Mouse (Mus musculus): ENCODE data around the gene Epha7. TPM values are rescaled to one million over a fixed set of nuclear protein-coding genes. Genes with fewer than 3 reads are reported as not detected.

The Epha7 gene
- polyA plus RNA-seq, 1 experiment from 2014 or later: 47.0 TPM

GRCm38 (mm10) chr4:28906985-28907384 lies 94.1 kb downstream of the Epha7 start:
- no peaks in the 10 kb centered on the region for H3K4me1 ChIP-seq
- H3K36me3 ChIP-seq: no peaks in the 10 kb centered on the region
- 91% methylated on average over 2 of the region's 2 CpGs for WGBS
- no peak for ATAC-seq (ENCODE audit: borderline replicate concordance, extremely low read depth, low FRiP score, low TSS enrichment)
- H3K9me3 ChIP-seq: no peaks in the 10 kb centered on the region
- H3K27ac ChIP-seq: no peak overlapping the region
- no peak overlapping the region for H3K4me3 ChIP-seq
- H3K27me3 ChIP-seq: no peaks in the 10 kb centered on the region
- H3K4me2 ChIP-seq: no peak overlapping the region
- H3K9ac ChIP-seq: no peak overlapping the region

GRCm38 (mm10) chr4:28910127-28910526 lies 97.2 kb downstream of the Epha7 start:
- Histone ChIP-seq H3K9me3 (no peaks in the 10 kb centered on the region), H3K9ac (no peak overlapping the region), H3K27me3 (no peaks in the 10 kb centered on the region), H3K4me3 (no peak overlapping the region), H3K27ac (no peak overlapping the region), H3K4me1 (no peaks in the 10 kb centered on the region), H3K4me2 (no peak overlapping the region), H3K36me3 (no peaks in the 10 kb centered on the region)
- WGBS: 79% methylated on average over 4 of the region's 4 CpGs
- ATAC-seq (ENCODE audit: borderline replicate concordance, extremely low read depth, low FRiP score, low TSS enrichment): no peak

- 73% methylated on average over 2 of the region's 2 CpGs for WGBS
- Histone ChIP-seq H3K9ac (no peak overlapping the region), H3K9me3 (no peaks in the 10 kb centered on the region), H3K27ac (no peak overlapping the region), H3K4me3 (no peak overlapping the region), H3K4me2 (no peak overlapping the region), H3K36me3 (no peaks in the 10 kb centered on the region), H3K4me1 (no peaks in the 10 kb centered on the region), H3K27me3 (no peaks in the 10 kb centered on the region)
- ATAC-seq (ENCODE audit: borderline replicate concordance, extremely low read depth, low FRiP score, low TSS enrichment): no peak
Observed at GRCm38 (mm10) chr4:28912028-28912427, 99.1 kb downstream of the Epha7 start.

- Histone ChIP-seq H3K9ac (no peak overlapping the region), H3K4me2 (no peak overlapping the region), H3K4me3 (no peak overlapping the region), H3K36me3 (no peaks in the 10 kb centered on the region), H3K4me1 (no peaks in the 10 kb centered on the region), H3K27ac (no peak overlapping the region), H3K9me3 (no peaks in the 10 kb centered on the region), H3K27me3 (no peaks in the 10 kb centered on the region)
- 56% methylated on average over 2 of the region's 2 CpGs for WGBS
- ATAC-seq (ENCODE audit: borderline replicate concordance, extremely low read depth, low FRiP score, low TSS enrichment): no peak
Observed at GRCm38 (mm10) chr4:28913613-28914012, 100.7 kb downstream of the Epha7 start.

- no peak overlapping the region for H3K27ac ChIP-seq
- H3K9ac ChIP-seq: no peak overlapping the region
- no peak overlapping the region for H3K4me2 ChIP-seq
- no peaks in the 10 kb centered on the region for H3K9me3 ChIP-seq
- H3K4me3 ChIP-seq: no peak overlapping the region
- no peaks in the 10 kb centered on the region for H3K4me1 ChIP-seq
- no peaks in the 10 kb centered on the region for H3K36me3 ChIP-seq
- 85% methylated on average over 6 of the region's 6 CpGs for WGBS
- H3K27me3 ChIP-seq: no peaks in the 10 kb centered on the region
- ATAC-seq (ENCODE audit: borderline replicate concordance, extremely low read depth, low FRiP score, low TSS enrichment): no peak
Observed at GRCm38 (mm10) chr4:28920645-28921044, 107.7 kb downstream of the Epha7 start.

GRCm38 (mm10) chr4:28926072-28926471 lies 113.1 kb downstream of the Epha7 start:
- Histone ChIP-seq H3K4me1 (peaks cover 6% of the 10 kb centered on the region; the same call in 1 of the 2 replicates), H3K4me2 (no peak overlapping the region), H3K9ac (no peak overlapping the region), H3K4me3 (no peak overlapping the region), H3K9me3 (no peaks in the 10 kb centered on the region), H3K27me3 (no peaks in the 10 kb centered on the region), H3K36me3 (no peaks in the 10 kb centered on the region), H3K27ac (no peak overlapping the region)
- WGBS: 44% methylated on average over 4 of the region's 4 CpGs
- no peak; the same call in 1 of the 2 replicates for ATAC-seq (ENCODE audit: borderline replicate concordance, extremely low read depth, low FRiP score, low TSS enrichment)

- no peak for ATAC-seq (ENCODE audit: borderline replicate concordance, extremely low read depth, low FRiP score, low TSS enrichment)
- H3K4me1 ChIP-seq: no peaks in the 10 kb centered on the region
- H3K9ac ChIP-seq: no peak overlapping the region
- no peak overlapping the region for H3K4me2 ChIP-seq
- H3K36me3 ChIP-seq: no peaks in the 10 kb centered on the region
- H3K27me3 ChIP-seq: no peaks in the 10 kb centered on the region
- no peak overlapping the region for H3K4me3 ChIP-seq
- no peak overlapping the region for H3K27ac ChIP-seq
- H3K9me3 ChIP-seq: no peaks in the 10 kb centered on the region
- 66% methylated on average over 4 of the region's 4 CpGs for WGBS
Observed at GRCm38 (mm10) chr4:28933431-28933830, 120.5 kb downstream of the Epha7 start.

- Histone ChIP-seq H3K27ac (no peak overlapping the region), H3K36me3 (no peaks in the 10 kb centered on the region), H3K9me3 (no peaks in the 10 kb centered on the region), H3K9ac (no peak overlapping the region), H3K4me1 (no peaks in the 10 kb centered on the region), H3K27me3 (no peaks in the 10 kb centered on the region), H3K4me3 (no peak overlapping the region), H3K4me2 (no peak overlapping the region)
- 63% methylated on average over 10 of the region's 10 CpGs for WGBS
- no peak for ATAC-seq (ENCODE audit: borderline replicate concordance, extremely low read depth, low FRiP score, low TSS enrichment)
Observed at GRCm38 (mm10) chr4:28934802-28935201, 121.9 kb downstream of the Epha7 start.

GRCm38 (mm10) chr4:28935567-28935966 lies 122.6 kb downstream of the Epha7 start:
- Histone ChIP-seq H3K9ac (no peak overlapping the region), H3K9me3 (no peaks in the 10 kb centered on the region), H3K4me1 (no peaks in the 10 kb centered on the region), H3K27me3 (no peaks in the 10 kb centered on the region), H3K4me2 (no peak overlapping the region), H3K4me3 (no peak overlapping the region), H3K27ac (no peak overlapping the region), H3K36me3 (no peaks in the 10 kb centered on the region)
- 70% methylated on average over 11 of the region's 11 CpGs for WGBS
- no peak for ATAC-seq (ENCODE audit: borderline replicate concordance, extremely low read depth, low FRiP score, low TSS enrichment)

GRCm38 (mm10) chr4:28940710-28941109 lies 127.8 kb downstream of the Epha7 start:
- Histone ChIP-seq H3K4me2 (no peak overlapping the region), H3K4me1 (no peaks in the 10 kb centered on the region), H3K9ac (no peak overlapping the region), H3K36me3 (0 out of 2 replicates have a peak, but pooled peaks cover 6% of the 10 kb centered on the region), H3K9me3 (no peaks in the 10 kb centered on the region), H3K27ac (no peak overlapping the region), H3K27me3 (no peaks in the 10 kb centered on the region), H3K4me3 (no peak overlapping the region)
- no peak for ATAC-seq (ENCODE audit: borderline replicate concordance, extremely low read depth, low FRiP score, low TSS enrichment)
- 83% methylated on average over 2 of the region's 2 CpGs for WGBS

GRCm38 (mm10) chr4:28944237-28944636 lies 131.3 kb downstream of the Epha7 start:
- WGBS: 78% methylated on average over 6 of the region's 6 CpGs
- no peaks in the 10 kb centered on the region for H3K27me3 ChIP-seq
- no peak overlapping the region for H3K9ac ChIP-seq

GRCm38 (mm10) chr4:28960889-28961560 lies 148.1 kb downstream of the Epha7 start:
- H3K9me3 ChIP-seq: no peaks in the 10 kb centered on the region
- H3K27me3 ChIP-seq: no peaks in the 10 kb centered on the region
- no peak overlapping the region for H3K4me3 ChIP-seq
- peaks cover 15% of the 10 kb centered on the region; the same call in 1 of the 2 replicates for H3K36me3 ChIP-seq
- no peak for ATAC-seq (ENCODE audit: borderline replicate concordance, extremely low read depth, low FRiP score, low TSS enrichment)
- H3K9ac ChIP-seq: no peak overlapping the region
- H3K27ac ChIP-seq: no peak overlapping the region
- no peaks in the 10 kb centered on the region for H3K4me1 ChIP-seq
- no peak overlapping the region for H3K4me2 ChIP-seq
- 71% methylated on average over 9 of the region's 9 CpGs for WGBS

More at GRCm38 (mm10) chr4:28944237-28944636, 131.3 kb downstream of the Epha7 start:
- H3K27ac ChIP-seq: no peak overlapping the region
- no peak overlapping the region for H3K4me3 ChIP-seq
- ATAC-seq (ENCODE audit: borderline replicate concordance, extremely low read depth, low FRiP score, low TSS enrichment): no peak
- no peaks in the 10 kb centered on the region for H3K4me1 ChIP-seq
- H3K4me2 ChIP-seq: no peak overlapping the region
- 0 out of 2 replicates have a peak, but pooled peaks cover 10% of the 10 kb centered on the region for H3K36me3 ChIP-seq
- no peaks in the 10 kb centered on the region for H3K9me3 ChIP-seq
